ENCODE assay signal across 7 mouse cellular contexts in the genomic region with DNA sequence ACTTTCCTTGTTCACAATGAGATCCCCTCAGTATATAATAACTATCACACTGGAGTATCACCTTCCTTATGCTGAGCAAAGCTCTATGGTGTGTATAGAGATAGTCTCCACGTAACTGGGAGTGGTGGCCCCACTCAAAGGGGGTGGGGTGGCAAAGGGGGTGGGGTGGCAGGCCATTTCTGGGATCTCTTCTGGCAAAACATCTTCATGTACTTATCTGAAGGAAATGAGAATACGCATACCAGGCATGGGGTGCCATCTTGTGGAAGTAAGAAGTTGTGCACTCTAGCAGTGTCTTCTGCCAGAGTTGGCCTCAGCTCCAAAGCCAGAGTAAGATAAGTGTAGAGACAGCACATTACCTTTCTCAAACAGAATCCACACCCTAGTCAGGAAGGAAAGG.
DNase-seq lines count a peak whose midpoint lies in the region; ATAC-seq and TF ChIP-seq lines count a peak whose summit lies in the region.

No protein-coding gene starts in this region.

- no peaks in the 10 kb centered on the region for H3K9me3 ChIP-seq in hindbrain, postnatal 0 days (ENCODE audit: low read length)

- no peak overlapping the region for H3K9ac ChIP-seq in hindbrain, postnatal 0 days (replicated peaks; ENCODE audit: low read length)

- no peaks in the 10 kb centered on the region for H3K36me3 ChIP-seq in hindbrain, postnatal 0 days (ENCODE audit: insufficient read depth, low read length)

- no peaks in the 10 kb centered on the region for H3K4me1 ChIP-seq in hindbrain, postnatal 0 days (ENCODE audit: insufficient read depth, low read length)
- no peaks in the 10 kb centered on the region for H3K4me1 ChIP-seq in lung, adult 2 months (ENCODE audit: control insufficient read depth, insufficient read depth, low read length)

- DNase-seq in right cerebral cortex, adult 18-20 months = peak; percentile 8
- no peak for DNase-seq in right cerebral cortex, postnatal 14 days
- DNase-seq in ZHBTc4 (ENCODE audit: low read depth, low spot score) = peak; percentile 61
- peak; percentile 58 for DNase-seq in embryo, embryonic 10.5 days (ENCODE audit: low spot score)
- peak; percentile 69 for DNase-seq in hindbrain, postnatal 0 days (ENCODE audit: low spot score)
- DNase-seq in lung, adult 2 months = peak; percentile 4
- peak; percentile 6 for DNase-seq in right cerebral cortex, postnatal 4 days

- no peak overlapping the region for H3K27ac ChIP-seq in hindbrain, postnatal 0 days

- H3K4me3 ChIP-seq in hindbrain, postnatal 0 days (ENCODE audit: low read length) = no peak overlapping the region
- no peak overlapping the region for H3K4me3 ChIP-seq in lung, adult 2 months (replicated peaks; ENCODE audit: extremely low read depth, low read depth, low read length)

- TF ChIP-seq CTCF in hindbrain, postnatal 0 days (IDR thresholded peaks at IDR 0.05; ENCODE audit: low read depth) = peak; percentile 76
- peak; percentile 46; the same call in 1 of the 2 replicates for TF ChIP-seq CTCF in lung, adult 2 months (IDR thresholded peaks at IDR 0.05; ENCODE audit: insufficient read depth, low read length)

- TF ChIP-seq POLR2A in lung, adult 2 months (IDR thresholded peaks at IDR 0.05; ENCODE audit: borderline replicate concordance, extremely low read depth, low read depth, low read length) = no peak

- WGBS in hindbrain, postnatal 0 days = 36% methylated on average over 2 of the region's 2 CpGs
- WGBS in lung, adult 2 months = 22% methylated on average over 2 of the region's 2 CpGs

- H3K27me3 ChIP-seq in hindbrain, postnatal 0 days (ENCODE audit: insufficient read depth, low read length) = no peaks in the 10 kb centered on the region

- peak; percentile 70 for ATAC-seq in hindbrain, postnatal 0 days

- H3K4me2 ChIP-seq in hindbrain, postnatal 0 days (ENCODE audit: low read depth, low read length) = no peak overlapping the region
